Mouse (Mus musculus) liver, embryonic 14.5 days (tissue): ENCODE results near the gene Slc18b1.

ENCODE experiments used
- CTCF ChIP-seq: IDR thresholded peaks from 2 replicates; pipeline ENCODE4 v1.5.1; 2016; ENCODE audit warnings: antibody characterized with exemption, low read depth, control low read depth
- EP300 ChIP-seq: IDR thresholded peaks from 2 replicates; pipeline ENCODE4 v1.6.1; 2016; ENCODE audit warnings: antibody characterized with exemption, low read depth

GRCm38 (mm10) chr10:23787062-23787821 lies 9.5 kb upstream of the Slc18b1 start, which contains the start of gene Rps12:
- TF ChIP-seq CTCF (no peak; the same call in 1 of the 2 replicates), EP300 (peak; percentile 56; the same call in 1 of the 2 replicates)
